Mouse (Mus musculus): ENCODE results near the gene Sec24d. TPM values are rescaled to one million over a fixed set of nuclear protein-coding genes. Genes with fewer than 3 reads are reported as not detected.

Sec24d gene
- polyA plus RNA-seq, 1 experiment from 2014 or later: 10.2 TPM

Other genes starting within 250 kb of the Sec24d start
- 0.55 TPM in 1 of 2 replicates, not detected in the other for gene Myoz2, start 232.4 kb upstream of the Sec24d start, polyA plus RNA-seq (2014; fragmentation: Nextera tagmentation; extraction: Ambion mirVana)
- gene Synpo2, start 31.3 kb upstream of the Sec24d start, polyA plus RNA-seq (2014; fragmentation: Nextera tagmentation; extraction: Ambion mirVana): 2.0 and 2.8 TPM in 2 replicates
- gene Mettl14, start 118.7 kb downstream of the Sec24d start, polyA plus RNA-seq (2014; fragmentation: Nextera tagmentation; extraction: Ambion mirVana): 16.6 and 19.8 TPM in 2 replicates
- gene Prss12, start 179.5 kb downstream of the Sec24d start, polyA plus RNA-seq (2014; fragmentation: Nextera tagmentation; extraction: Ambion mirVana): 20.1 and 23.1 TPM in 2 replicates